Mouse (Mus musculus): ENCODE results near the gene Zfp574. TPM values are rescaled to one million over a fixed set of nuclear protein-coding genes. Genes with fewer than 3 reads are reported as not detected.

The Zfp574 gene
- polyA plus RNA-seq, 1 experiment from 2014 or later: 38.3 TPM

DNA sequence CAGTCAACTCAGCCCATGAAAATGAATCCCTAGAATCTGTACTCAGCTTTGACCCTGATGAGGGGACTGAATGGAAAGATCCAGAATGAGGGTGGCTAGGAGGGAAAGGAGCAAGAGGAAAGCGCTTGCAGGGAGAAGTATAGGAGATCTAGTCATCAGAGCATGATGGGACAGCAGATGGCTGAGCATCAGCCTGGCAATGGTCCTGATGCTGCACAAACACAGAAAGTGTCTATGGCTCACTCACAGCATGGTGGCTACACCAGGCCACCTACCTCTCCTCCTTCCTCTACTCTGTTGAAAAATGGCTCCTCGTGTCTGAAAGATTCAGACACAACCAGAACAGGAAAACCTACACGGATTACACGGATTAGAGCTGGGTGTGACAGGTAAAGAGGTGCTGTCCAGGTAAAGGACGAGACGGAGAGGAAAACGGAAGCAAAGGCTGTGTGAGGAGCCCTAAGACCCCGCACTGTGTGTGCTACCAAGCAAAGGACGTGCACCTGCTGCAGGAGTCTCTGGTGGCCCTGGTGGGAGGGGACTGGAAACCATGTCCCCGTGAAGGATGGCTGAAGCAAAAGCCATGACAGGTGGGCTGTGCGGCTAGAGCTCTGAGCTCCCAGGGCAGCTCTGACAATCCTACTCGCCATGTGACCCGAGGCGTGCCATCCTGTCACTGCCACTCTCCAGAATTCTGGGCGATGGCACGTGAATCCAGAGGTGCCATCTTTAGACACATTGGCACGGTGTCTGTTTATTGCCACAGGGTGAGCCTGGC lies 40.0 kb downstream of the Zfp574 start:
- no peaks in the 10 kb centered on the region for H3K4me1 ChIP-seq (replicated peaks; ENCODE audit: control insufficient read depth, insufficient read depth, low read length)
- H3K36me3 ChIP-seq (ENCODE audit: control insufficient read depth, insufficient read depth, low read length): no peaks in the 10 kb centered on the region
- no peak overlapping the region for H3K9ac ChIP-seq (ENCODE audit: low read length)
- no peaks in the 10 kb centered on the region for H3K9me3 ChIP-seq (ENCODE audit: control insufficient read depth, low read length)
- no peak for DNase-seq (ENCODE audit: low spot score)
- 86% methylated on average over 17 of the region's 17 CpGs for WGBS
- H3K4me2 ChIP-seq (ENCODE audit: low read depth, low read length, severe bottlenecking): no peak overlapping the region
- no peak for ATAC-seq (replicated peaks; ENCODE audit: low FRiP score)
- no peak overlapping the region for H3K4me3 ChIP-seq (ENCODE audit: low read depth, low read length)
- H3K27ac ChIP-seq (ENCODE audit: low read depth, low read length): no peak overlapping the region
- H3K27me3 ChIP-seq (ENCODE audit: control insufficient read depth, insufficient read depth, low read length): no peaks in the 10 kb centered on the region

DNA sequence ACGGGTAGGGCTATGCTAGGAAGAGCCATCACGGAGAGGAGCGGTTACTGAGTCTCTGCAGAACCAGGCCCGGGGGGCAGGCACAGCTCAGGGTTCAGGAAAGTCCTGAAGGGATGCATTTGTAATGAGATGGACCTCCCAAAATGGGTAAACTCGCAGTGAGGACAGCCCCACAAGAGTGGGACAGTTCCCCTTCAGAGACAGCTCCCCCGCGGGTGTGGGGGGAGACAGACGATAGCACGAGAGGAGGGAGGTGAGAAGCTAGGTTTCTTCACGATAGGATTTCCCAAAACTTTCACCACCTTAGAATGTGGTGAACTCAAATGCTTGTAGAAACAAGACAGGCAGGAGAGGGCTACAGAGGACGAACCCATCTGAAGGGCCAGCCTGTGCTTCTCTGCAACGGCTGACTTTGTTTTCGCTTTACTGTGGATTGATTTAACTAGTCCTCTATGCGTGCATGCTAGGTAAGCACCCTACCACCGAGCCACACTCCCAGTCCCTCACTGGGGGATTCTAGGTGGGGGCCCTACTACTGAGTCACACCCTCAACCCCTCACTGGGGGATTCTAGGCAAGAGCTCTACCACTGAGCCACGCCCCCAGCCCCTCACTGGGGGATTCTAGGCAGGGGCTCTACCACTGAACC lies 40.7 kb downstream of the Zfp574 start:
- Histone ChIP-seq H3K4me1 (replicated peaks; ENCODE audit: control insufficient read depth, insufficient read depth, low read length) (no peaks in the 10 kb centered on the region), H3K27ac (ENCODE audit: low read depth, low read length) (no peak overlapping the region), H3K4me3 (ENCODE audit: low read depth, low read length) (no peak overlapping the region), H3K9ac (ENCODE audit: low read length) (no peak overlapping the region), H3K27me3 (ENCODE audit: control insufficient read depth, insufficient read depth, low read length) (no peaks in the 10 kb centered on the region), H3K36me3 (ENCODE audit: control insufficient read depth, insufficient read depth, low read length) (no peaks in the 10 kb centered on the region), H3K4me2 (ENCODE audit: low read depth, low read length, severe bottlenecking) (no peak overlapping the region), H3K9me3 (ENCODE audit: control insufficient read depth, low read length) (no peaks in the 10 kb centered on the region)
- WGBS: 87% methylated on average over 16 of the region's 16 CpGs
- DNase-seq (ENCODE audit: low spot score) (no peak), ATAC-seq (replicated peaks; ENCODE audit: low FRiP score) (no peak)

DNA sequence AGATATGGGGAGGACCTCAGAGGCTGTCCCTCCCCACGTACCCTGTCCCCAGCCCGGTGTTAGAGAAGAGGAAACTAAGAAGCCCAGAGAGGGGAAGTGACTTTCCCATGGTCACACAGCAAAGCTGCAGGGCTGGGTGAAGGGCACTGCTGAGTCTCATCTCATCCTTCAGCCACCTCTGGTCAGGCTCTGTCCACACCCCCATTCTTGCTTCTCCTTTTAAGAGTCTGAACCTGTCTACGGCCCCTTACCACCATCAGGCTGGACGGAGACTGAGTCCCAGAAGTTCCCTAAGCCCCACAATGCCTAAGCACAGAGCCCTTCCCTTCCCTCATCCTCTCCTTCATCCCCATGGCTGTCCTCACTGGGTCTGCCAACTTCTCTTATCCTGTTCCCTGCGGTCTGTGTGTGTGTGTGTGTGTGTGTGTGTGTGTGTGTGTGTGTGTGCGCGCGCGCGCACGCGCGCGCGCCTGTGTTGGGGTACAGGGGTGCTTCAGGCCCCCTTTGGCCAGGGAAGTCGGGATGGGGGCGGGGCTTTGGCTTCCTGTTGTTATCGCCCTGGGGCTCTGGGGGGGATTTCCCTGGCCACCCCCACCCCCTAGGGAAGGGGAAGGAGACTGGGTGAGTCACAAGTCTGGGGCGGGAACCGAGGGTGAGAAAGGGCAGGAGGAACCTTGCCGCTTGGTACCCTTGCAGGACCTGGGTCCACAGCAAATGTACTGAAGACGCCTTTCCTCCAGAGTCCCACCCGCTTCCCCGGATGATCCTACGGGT lies 47.9 kb downstream of the Zfp574 start:
- Histone ChIP-seq H3K27ac (ENCODE audit: low read depth, low read length) (no peak overlapping the region), H3K4me2 (ENCODE audit: low read depth, low read length, severe bottlenecking) (no peak overlapping the region), H3K4me3 (ENCODE audit: low read depth, low read length) (no peak overlapping the region), H3K36me3 (ENCODE audit: control insufficient read depth, insufficient read depth, low read length) (no peaks in the 10 kb centered on the region), H3K9me3 (ENCODE audit: control insufficient read depth, low read length) (no peaks in the 10 kb centered on the region), H3K9ac (ENCODE audit: low read length) (no peak overlapping the region), H3K27me3 (ENCODE audit: control insufficient read depth, insufficient read depth, low read length) (no peaks in the 10 kb centered on the region), H3K4me1 (replicated peaks; ENCODE audit: control insufficient read depth, insufficient read depth, low read length) (no peaks in the 10 kb centered on the region)
- WGBS: 78% methylated on average over 13 of the region's 25 CpGs
- ATAC-seq (replicated peaks; ENCODE audit: low FRiP score) (no peak), DNase-seq (ENCODE audit: low spot score) (no peak)

DNA sequence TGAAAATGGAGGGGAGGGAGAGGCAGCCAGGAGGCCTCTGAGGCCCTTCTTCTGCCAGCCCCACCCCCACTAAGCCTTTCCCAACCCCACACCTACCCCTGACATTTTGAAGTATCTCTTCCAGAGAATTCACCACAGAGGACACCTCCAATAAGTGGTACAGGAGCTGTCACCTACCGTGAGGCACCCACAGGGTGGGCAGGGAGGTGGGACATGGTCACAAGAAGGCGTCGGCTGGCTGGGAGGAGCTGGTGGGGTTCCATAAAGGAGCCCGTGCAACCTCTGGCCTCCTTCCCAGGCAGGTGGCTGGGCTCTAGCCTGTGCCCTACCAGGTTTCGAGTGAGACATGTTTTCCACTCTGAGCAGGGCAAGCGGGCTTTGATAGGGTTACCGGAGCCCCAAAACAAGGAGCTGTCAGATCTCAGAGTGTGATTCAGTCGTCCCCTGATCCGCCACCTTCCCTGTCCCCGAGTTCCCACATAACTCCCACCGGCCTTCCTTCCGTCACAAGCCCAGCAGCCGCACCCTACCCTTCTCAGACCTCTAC lies 48.9 kb downstream of the Zfp574 start:
- Histone ChIP-seq H3K36me3 (ENCODE audit: control insufficient read depth, insufficient read depth, low read length) (no peaks in the 10 kb centered on the region), H3K27me3 (ENCODE audit: control insufficient read depth, insufficient read depth, low read length) (no peaks in the 10 kb centered on the region), H3K4me1 (replicated peaks; ENCODE audit: control insufficient read depth, insufficient read depth, low read length) (no peaks in the 10 kb centered on the region), H3K9me3 (ENCODE audit: control insufficient read depth, low read length) (no peaks in the 10 kb centered on the region), H3K4me2 (ENCODE audit: low read depth, low read length, severe bottlenecking) (no peak overlapping the region), H3K27ac (ENCODE audit: low read depth, low read length) (no peak overlapping the region), H3K9ac (ENCODE audit: low read length) (no peak overlapping the region), H3K4me3 (ENCODE audit: low read depth, low read length) (no peak overlapping the region)
- no peak for DNase-seq (ENCODE audit: low spot score)
- no peak for ATAC-seq (replicated peaks; ENCODE audit: low FRiP score)
- 78% methylated on average over 13 of the region's 13 CpGs for WGBS

DNA sequence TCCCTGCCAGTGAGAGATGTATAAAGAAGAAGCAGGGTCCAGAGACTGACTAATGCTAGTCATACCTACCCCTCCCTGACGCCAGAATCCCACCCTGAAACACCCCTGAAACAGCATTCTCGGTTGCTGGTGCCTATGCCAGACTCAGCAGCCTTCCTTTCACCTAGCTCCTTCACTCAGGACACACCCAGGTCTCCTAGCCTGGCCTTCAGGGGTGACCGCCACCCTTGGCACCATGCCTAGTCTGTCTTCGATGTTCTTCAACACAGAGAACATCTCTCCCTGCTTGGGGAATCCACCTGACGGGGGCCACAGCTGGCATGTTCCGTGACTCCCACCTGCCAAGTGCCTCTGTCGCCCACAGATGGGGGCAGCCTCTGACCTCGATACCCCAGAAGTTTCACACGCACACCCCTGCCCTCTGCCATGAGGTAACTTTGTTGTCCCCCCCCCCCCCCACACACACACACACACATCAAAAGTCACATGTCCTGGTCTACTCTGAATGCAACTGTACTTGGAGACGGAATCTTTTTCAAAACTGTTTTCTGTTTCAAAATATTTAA lies 53.4 kb downstream of the Zfp574 start:
- no peak overlapping the region for H3K4me3 ChIP-seq (ENCODE audit: low read depth, low read length)
- no peak overlapping the region for H3K4me2 ChIP-seq (ENCODE audit: low read depth, low read length, severe bottlenecking)
- H3K27ac ChIP-seq (ENCODE audit: low read depth, low read length): no peak overlapping the region
- no peaks in the 10 kb centered on the region for H3K9me3 ChIP-seq (ENCODE audit: control insufficient read depth, low read length)
- H3K4me1 ChIP-seq (replicated peaks; ENCODE audit: control insufficient read depth, insufficient read depth, low read length): no peaks in the 10 kb centered on the region
- no peak for ATAC-seq (replicated peaks; ENCODE audit: low FRiP score)
- DNase-seq (ENCODE audit: low spot score): no peak
- H3K9ac ChIP-seq (ENCODE audit: low read length): no peak overlapping the region
- no peaks in the 10 kb centered on the region for H3K27me3 ChIP-seq (ENCODE audit: control insufficient read depth, insufficient read depth, low read length)
- no peaks in the 10 kb centered on the region for H3K36me3 ChIP-seq (ENCODE audit: control insufficient read depth, insufficient read depth, low read length)
- 84% methylated on average over 10 of the region's 10 CpGs for WGBS

DNA sequence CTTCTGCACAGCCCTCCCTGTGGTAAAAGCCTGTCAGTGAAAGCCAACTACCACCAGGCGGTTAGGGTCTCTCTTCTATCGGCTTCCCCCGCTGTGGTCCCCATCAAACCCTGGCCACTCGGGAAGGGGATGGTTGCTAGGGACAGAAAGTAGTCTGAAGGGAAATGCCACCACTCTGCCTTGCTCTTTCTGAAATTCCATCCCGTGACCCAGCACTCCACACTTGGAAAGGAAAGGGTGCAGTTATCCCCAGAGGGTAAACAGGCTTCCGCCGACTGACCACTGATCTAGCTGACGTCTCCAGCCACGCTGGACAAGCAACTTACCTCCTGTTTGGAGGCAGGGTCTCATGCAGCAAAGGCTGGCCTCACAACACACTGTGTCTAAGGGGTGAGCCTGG lies 55.6 kb downstream of the Zfp574 start:
- WGBS: 72% methylated on average over 9 of the region's 9 CpGs

DNA sequence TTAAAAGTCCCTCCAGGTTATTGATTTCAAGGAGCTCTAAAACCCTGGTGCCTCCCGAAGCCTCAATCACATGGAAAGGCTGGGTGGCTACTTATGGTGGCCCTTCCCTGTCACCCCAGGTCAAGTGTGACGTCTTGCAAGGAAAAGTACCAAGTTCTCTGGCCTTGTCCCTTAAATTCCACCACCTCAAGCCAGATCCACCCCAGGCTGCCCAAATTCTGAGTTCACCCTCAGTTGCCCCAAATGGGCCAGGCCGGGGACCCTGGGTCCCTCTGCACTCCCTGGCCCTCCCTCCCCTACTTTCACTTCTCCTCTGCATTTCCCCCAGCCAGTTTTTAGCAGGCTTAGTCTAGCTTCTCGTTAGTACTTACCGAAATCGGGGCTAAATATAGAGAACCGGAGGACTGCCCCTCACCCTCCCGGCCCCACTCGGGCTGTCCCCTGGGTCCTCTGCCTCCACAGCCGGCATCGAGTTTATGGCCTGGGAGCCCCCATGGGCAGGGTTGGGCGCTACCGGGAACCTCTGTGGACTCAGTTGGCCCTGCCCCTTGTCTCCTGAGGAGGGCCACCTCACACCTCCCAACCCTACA lies 57.1 kb downstream of the Zfp574 start:
- ATAC-seq (replicated peaks; ENCODE audit: low FRiP score) (no peak), DNase-seq (ENCODE audit: low spot score) (no peak)
- no peak overlapping the region for H3K4me2 ChIP-seq (ENCODE audit: low read depth, low read length, severe bottlenecking)
- WGBS: 70% methylated on average over 13 of the region's 13 CpGs
- H3K4me1 ChIP-seq (replicated peaks; ENCODE audit: control insufficient read depth, insufficient read depth, low read length): peaks cover 9% of the 10 kb centered on the region; the same call in 1 of the 2 replicates
- H3K9ac ChIP-seq (ENCODE audit: low read length): no peak overlapping the region
- no peaks in the 10 kb centered on the region for H3K9me3 ChIP-seq (ENCODE audit: control insufficient read depth, low read length)
- H3K27me3 ChIP-seq (ENCODE audit: control insufficient read depth, insufficient read depth, low read length): peaks cover 19% of the 10 kb centered on the region
- H3K27ac ChIP-seq (ENCODE audit: low read depth, low read length): no peak overlapping the region
- no peak overlapping the region for H3K4me3 ChIP-seq (ENCODE audit: low read depth, low read length)
- no peaks in the 10 kb centered on the region for H3K36me3 ChIP-seq (ENCODE audit: control insufficient read depth, insufficient read depth, low read length)

More for the DNA sequence above, 55.6 kb downstream of the Zfp574 start:
- no peak for DNase-seq (ENCODE audit: low spot score)
- no peak overlapping the region for H3K9ac ChIP-seq (ENCODE audit: low read length)
- peaks cover 8% of the 10 kb centered on the region for H3K27me3 ChIP-seq (ENCODE audit: control insufficient read depth, insufficient read depth, low read length)
- no peaks in the 10 kb centered on the region for H3K9me3 ChIP-seq (ENCODE audit: control insufficient read depth, low read length)
- H3K36me3 ChIP-seq (ENCODE audit: control insufficient read depth, insufficient read depth, low read length): no peaks in the 10 kb centered on the region
- ATAC-seq (replicated peaks; ENCODE audit: low FRiP score): no peak
- H3K4me1 ChIP-seq (replicated peaks; ENCODE audit: control insufficient read depth, insufficient read depth, low read length): 0 out of 2 replicates have a peak, but pooled peaks cover 4% of the 10 kb centered on the region
- H3K4me2 ChIP-seq (ENCODE audit: low read depth, low read length, severe bottlenecking): no peak overlapping the region
- no peak overlapping the region for H3K4me3 ChIP-seq (ENCODE audit: low read depth, low read length)
- H3K27ac ChIP-seq (ENCODE audit: low read depth, low read length): no peak overlapping the region

DNA sequence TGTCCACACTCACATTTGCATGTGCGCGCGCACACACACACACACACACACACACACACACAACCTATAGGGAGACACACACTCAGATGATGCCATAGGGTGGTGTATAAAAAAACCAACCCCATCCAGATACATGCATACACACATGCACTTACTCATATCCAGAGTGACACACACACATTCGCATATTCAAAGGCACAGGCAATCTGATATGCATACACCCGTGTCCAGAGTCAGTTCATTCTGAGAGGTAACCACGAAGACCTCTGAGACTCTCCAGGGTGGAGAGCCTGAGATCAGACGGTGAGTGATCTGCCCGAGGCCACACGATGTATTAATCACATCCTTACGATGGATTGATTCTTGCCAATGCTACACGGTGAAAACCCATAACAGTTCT lies 58.2 kb downstream of the Zfp574 start:
- DNase-seq (ENCODE audit: low spot score): no peak
- Histone ChIP-seq H3K27ac (ENCODE audit: low read depth, low read length) (no peak overlapping the region), H3K4me3 (ENCODE audit: low read depth, low read length) (no peak overlapping the region), H3K4me2 (ENCODE audit: low read depth, low read length, severe bottlenecking) (no peak overlapping the region), H3K9ac (ENCODE audit: low read length) (no peak overlapping the region), H3K9me3 (ENCODE audit: control insufficient read depth, low read length) (peaks cover under 1% of the 10 kb centered on the region; the same call in 1 of the 2 replicates), H3K27me3 (ENCODE audit: control insufficient read depth, insufficient read depth, low read length) (peaks cover 27% of the 10 kb centered on the region), H3K4me1 (replicated peaks; ENCODE audit: control insufficient read depth, insufficient read depth, low read length) (peaks cover 9% of the 10 kb centered on the region; the same call in 1 of the 2 replicates), H3K36me3 (ENCODE audit: control insufficient read depth, insufficient read depth, low read length) (no peaks in the 10 kb centered on the region)
- ATAC-seq (replicated peaks; ENCODE audit: low FRiP score): no peak
- 87% methylated on average over 11 of the region's 11 CpGs for WGBS
